Mouse (Mus musculus): ENCODE data around the gene Ccdc183.

Ccdc183 gene

DNA sequence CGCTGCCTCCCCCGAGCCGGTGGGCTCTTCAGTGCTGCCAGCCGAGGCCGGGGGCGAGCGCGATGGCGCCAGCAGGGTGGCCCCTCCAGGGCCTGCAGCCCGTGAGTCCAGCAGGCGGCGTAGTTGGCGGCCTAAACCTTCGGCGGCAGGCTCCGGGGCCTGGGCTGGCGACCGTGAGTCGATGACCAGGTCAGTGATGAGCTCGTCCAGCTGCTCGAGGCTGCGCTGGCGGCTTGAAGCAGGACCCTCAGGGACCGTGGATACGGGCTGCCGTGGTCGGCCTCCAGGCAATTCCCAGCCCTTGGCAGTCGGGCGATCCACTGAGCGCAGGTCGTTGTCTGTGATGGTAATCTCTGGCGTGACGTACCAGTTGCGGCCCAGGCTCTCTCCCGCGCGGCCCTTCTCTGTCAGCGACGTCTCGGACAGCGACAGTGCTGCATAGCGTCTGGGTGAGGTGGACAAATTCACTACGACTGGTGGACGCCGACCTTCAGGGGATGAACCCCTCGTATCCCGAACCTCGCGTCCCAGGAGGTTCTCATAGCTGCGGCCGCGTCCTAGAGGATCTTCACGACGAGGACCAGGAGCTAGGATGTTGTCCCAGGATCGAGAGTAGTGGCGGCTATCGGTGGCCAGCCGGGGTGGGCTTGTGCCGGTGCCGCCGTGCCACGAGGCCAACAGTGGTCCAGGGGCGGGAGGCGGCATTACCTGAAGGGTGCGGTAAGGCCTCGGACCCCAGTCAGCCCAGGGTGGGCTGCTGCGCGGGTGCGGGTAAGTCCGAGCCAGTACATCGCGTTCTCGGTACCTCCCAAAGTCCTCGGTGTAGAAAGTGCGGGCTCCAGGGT is 39.3 kb downstream of the Ccdc183 start:
- DNase-seq (ENCODE audit: low spot score in 2 of 2), result no peak

DNA sequence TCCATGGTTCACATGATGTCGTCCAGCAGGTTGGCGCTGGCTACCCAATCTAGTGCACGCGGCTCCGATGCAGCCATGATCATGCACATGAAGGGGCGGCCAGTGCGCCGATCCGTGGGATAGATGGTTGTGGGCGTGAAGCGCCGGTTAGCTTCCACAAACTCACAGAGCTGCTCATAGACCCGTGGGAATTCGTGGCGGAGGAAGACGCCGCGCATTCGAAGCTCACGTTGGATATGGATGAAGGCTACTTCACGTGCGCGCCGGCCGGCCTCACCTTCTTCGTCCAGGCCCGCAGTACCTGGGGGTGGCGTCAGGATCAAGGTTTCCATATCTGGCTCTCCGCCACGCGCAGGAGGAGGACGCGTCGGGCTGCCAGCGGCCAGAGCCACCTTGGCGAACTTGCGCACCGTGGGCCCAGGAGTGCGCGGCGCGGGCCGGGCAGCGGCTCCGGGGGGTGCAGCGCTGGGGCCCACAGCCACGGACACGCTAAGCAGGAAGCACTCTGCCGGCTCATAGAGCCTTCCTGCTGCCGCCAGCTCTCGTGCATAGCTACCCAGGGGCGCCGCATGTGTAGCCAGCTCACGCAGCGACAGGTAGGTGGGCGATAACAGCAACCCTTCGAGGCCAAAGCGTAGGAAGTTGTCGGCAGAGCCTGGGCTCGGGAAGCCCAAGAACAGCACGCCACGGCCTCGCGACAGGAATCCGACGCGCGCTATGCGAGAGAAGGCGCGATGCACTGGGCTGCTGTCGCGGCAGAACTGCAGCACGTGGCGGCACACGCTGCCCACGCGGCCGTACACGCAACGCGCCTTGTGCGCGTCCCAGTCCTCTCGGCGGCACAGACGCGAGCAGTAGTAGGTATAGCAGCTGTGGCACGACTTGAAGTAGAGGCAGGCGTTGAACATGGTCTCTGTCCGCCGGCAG is 40.2 kb downstream of the Ccdc183 start:
- DNase-seq (ENCODE audit: low spot score in 2 of 2), result no peak

DNA sequence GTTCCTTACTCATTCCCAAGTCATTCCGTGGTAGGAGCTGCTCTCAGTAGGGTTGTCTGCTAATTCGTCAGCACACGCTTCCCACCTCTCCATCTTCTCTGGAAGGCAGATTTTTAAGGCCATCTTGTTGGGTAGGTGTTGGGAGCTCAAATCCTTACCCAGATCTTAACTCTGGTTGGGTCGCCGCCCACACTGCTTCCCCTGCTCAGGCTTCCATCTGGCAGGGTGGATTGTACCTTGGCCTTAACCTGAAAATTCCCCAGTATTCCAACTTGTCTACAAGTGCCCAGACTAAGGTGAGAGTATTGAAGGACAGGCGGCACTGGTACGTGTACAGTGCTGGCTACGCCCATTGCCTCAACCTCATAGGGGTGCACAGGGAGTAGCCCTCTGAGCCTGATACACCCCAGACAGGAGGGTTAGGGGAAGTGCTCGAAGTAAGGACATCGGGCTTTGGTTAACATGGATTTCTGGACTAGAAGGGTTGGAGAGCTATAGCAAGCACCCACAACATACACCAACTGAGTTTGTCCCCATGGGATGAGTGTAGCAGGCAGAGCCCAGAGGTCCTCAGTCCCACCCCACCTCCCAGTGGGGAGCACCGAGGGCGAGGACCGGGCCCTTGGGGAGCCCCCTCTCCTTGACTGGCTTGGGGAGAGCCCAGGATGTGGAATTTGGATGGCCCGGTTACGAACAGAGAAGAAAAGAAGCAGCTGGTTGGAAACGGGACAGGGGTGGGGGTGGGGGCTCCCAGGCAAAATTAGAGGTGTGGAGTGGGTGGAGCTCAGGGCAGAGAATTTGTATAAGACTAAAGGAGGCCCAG is 41.2 kb downstream of the Ccdc183 start:
- no peak for DNase-seq (ENCODE audit: low spot score in 2 of 2)

DNA sequence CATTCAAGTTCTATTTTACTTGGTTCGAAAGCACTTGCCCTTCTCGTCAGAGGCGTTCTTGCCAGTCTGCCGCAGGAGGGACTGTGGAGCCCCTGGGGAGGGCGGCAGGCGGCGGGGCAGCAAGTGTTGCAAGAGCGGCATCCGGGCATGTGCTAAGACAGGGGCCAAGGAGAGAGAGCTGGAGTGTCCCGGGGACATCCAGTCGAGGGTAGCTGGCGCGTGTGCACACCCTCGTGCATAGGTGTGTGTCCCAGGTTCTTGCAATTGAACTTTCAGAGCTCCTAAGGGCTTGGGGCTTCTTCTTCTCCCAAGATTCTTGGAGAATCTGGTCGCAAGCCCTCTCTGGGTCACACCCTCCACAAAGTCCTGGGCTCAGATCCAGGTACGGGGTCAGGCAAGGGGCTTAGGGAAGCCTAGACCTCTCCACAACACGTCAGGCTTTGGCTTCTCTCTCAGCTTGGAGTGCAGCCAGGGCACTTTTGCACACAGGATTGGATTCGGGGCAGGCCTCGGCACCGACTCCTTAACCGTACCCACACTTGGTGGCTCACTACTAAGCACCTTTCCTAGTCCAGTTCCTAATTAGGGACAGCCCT is 41.9 kb downstream of the Ccdc183 start:
- no peak for DNase-seq (ENCODE audit: low spot score in 2 of 2)

DNA sequence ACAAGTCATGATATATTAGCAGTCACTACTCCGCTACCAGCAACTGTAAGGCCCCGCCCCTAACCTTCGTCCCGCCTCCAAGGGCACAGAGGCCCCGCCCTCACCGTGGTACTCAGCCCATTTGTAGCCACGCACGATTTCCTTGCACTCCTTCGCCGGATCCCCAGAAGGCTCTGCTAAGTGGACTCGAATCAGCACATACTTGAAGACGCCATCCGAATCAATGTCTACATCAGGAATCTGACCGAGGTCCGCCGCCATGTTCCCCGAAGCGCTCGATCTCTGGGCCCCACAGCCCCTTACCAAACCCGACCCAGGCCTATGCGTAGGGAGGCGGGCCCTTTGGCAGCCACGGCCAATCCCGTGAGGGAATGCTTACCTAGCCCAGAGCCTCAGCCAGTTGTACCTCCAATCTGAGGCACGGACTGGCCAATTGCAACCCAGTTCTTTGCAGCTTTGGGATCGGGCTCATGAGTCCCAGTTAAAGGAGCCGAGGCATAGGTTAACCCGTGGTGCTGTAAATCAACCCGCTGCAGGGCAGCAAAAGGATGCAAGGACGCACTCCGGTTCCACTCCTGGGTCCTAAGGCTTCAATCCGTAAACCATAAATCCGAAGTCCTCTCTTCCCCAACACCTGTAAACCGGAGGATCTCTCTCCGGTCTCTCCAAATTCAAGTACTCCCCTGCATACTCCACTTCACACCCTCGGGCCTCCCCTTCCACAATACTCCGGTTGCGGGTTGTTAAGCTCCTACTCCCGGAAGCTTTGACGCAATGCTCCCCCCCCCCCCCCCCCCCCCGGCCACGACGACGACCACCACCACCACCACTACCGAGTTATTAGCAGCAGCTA is 42.7 kb downstream of the Ccdc183 start, which contains the start of the genes Mamdc4 and Phpt1:
Mamdc4 (minus strand) TSS at position 267 of the 853 bp plus-strand sequence.
Phpt1 (minus strand) TSS at position 646 of the 853 bp plus-strand sequence.
- DNase-seq (ENCODE audit: low spot score in 2 of 2), result peak; percentile 98 to 99

DNA sequence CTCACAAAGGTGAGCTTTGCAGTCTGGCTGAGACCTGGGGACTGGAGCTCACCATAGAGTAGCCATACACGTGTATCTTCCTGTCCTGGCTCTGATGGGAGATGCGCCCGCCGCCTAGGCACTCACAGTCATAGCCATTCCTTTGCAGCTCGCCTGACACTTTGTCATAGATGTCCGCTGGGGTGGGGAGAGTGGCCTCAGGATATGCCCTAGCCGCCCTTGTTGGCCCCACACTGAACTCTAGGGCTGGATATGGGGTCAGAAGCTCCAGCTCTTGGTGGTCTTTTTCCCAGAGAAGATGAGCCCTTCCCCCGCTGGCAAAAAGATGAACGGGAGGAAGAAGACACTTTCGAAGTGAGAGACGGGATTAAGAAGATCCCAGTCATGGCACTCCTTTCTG is 43.3 kb downstream of the Ccdc183 start:
- DNase-seq (ENCODE audit: low spot score in 2 of 2), result no peak

DNA sequence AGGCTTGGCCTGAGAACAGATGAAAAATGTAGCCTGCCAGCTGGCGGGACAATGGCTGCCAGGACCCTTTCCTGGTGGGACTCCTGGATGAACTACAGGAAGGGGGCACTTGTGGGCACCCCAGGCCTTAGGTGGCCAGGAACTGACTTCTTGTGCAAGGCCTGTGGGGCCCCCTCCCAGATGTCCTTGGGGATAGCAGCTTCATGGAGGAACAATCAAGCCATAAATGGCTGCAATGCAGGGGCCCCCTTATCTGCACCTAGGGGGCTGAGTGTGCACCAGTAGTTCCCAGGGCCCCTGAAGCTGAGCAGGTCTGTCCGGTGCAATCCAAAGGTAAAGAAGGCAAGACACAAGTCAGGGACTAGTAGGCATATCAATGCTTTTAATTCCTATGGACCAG is 44.4 kb downstream of the Ccdc183 start:
- no peak for DNase-seq (ENCODE audit: low spot score in 2 of 2)

DNA sequence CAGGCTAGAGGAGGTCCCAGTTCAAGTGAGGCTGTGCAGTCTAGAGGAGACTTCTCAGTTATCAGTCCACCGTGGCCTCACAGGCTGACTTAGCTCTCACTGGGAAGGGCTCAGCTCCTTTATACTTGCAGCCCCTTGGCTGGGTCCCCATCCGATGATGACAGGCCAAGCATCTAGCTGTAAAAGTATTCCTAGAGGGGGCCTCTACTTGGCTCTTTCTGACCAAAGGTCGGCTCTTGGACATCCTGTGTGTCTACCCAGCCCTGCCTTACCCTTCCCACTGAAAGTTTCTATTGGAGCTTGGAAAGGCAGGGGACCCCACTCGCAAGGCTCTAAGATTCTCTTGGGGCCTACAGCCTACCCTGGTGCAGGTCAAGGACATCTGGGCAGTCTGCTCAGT is 46.3 kb downstream of the Ccdc183 start:
- DNase-seq (ENCODE audit: low spot score in 2 of 2), result no peak

DNA sequence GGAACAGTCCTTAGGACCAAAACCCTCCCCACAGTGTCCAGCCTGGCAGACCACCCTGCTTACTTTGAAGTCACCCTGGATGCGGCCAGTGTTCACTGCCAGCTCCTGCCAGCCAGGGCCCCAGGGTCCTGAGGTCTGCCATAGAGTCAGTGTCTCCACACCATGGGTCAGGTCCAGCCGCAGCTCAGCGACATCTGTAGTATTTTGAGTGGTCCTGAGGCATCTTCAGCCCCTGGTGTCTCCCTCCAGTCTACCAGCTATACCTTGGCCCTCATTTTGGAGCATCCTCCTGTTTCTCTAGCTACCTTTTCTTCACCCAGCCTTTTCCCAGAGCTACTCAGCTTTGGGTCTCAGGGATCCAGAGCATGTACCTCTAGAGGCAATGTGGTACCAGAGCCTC is 48.2 kb downstream of the Ccdc183 start:
- DNase-seq (ENCODE audit: low spot score in 2 of 2), result no peak

DNA sequence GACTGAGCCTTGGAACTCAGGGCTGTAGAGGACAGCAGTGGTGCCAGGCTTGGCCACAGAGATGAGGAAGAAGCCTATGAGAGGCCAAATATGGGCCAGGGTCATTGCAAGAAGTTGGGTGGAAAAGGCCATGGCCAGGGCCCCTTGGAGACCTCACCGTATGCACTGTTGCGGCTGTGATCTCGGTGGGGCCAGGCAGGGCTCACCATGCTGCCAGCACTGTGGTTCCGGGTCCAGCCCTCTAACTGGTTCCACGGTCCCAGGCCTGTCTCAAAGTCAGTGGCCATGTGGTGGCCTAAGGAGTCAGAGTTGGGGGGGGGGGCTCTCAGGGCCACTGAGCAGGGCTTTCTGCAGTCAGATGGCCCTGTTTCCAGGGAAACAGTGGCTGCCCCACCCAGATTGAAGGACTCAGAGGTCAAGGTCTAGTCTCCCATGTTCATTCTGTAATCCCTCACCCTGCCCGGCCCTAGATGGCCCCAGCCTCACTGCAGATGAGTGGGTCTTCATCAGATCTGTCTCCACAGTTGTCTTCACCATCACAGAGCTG is 48.9 kb downstream of the Ccdc183 start:
- DNase-seq (ENCODE audit: low spot score in 2 of 2), result no peak

DNA sequence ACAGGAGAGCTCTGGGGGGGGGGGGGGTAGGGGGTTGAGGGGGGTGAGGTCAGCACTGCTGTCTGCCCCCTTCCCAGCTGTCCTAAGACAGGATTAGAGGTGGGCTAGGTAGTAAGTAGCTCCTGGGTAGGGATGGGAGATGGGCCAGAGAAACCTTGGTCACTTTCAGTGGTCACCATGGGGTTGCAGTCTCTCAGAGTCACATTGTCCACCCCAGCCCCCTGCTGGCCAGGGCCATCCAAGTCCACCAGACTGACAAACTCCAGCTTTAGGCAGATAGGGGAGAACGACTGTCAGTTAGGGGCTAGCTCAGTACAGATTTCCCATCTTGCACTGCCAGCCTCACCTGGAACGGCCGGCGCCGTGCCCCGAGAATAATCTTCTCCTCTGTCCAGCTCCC is 50.9 kb downstream of the Ccdc183 start:
- no peak for DNase-seq (ENCODE audit: low spot score in 2 of 2)

DNA sequence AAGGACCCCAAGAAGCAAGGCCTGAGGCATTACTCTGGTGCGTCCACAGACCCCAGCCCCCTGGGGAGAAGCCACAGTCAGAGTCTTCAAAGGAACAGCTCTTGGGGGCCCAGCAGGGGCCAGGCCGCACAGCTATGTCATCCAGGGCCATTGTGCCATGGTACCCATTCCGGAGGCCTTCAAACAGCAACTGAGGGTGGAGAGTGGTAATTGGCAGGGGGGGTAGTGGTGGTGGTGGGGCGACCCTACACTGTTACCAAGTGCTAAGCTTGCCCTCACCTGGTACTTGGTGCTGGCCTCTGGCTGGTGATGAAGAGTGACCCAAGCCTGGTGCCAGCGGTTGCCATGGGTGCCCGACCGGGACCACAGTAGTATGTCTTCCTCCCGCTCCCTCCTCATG is 51.7 kb downstream of the Ccdc183 start:
- no peak for DNase-seq (ENCODE audit: low spot score in 2 of 2)

DNA sequence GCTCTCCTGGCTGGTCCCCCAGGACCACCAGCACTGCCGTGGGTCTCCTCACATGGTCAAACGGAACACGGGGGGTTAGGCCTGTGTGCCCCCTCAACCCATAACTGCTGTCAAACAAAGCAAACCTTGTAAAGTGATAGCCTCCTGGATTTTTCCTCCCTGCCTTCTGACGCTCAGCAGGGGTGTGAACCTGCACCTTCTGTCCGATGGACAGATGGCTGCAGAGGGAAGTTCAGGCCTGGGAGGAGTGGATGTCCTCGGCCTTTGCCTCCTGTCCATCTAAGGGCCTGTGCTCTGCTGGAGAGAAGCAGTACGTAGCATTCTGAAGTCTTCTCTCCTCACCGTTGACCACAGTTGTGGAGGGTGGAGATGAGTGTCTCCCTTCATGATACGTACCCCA is 55.5 kb downstream of the Ccdc183 start:
- DNase-seq (ENCODE audit: low spot score in 2 of 2), result no peak

DNA sequence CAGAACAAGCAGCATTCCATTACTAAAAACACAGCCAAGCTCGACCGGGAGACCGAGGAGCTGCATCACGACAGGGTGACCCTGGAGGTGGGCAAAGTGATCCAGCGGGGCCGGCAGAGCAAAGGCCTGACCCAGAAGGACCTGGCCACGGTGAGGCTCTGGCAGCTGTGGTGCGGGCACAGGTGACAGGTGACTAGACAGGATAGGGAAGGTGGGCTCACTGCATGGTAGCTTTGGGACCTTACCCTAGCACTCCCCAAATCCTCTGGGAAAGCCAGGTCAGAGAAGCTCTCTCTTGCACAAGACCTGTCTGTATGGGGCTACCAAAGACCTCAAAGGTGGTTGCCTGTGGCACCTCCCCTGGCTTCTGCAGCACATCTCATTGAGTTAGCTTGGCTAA is 56.9 kb downstream of the Ccdc183 start:
- no peak for DNase-seq (ENCODE audit: low spot score in 2 of 2)

DNA sequence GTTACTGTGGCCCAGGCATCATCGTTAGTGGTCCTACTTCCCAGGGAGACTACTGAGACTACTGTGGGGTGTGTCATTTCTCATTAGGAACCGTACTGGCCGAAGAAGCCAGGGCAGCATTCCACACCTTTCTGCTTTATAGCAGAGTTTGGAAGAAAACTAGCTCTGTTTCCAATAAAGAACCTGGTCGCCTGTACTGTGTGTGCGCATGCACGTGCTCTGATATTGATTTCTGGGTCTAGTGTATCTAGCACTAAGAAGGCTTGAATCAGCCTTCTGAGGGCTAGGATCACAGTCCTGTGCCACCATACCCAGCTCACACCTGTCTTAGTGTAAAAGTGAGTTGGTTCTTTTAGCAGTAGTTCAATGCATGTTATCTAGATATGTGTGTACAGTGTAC is 58.7 kb downstream of the Ccdc183 start:
- no peak for DNase-seq (ENCODE audit: low spot score in 2 of 2)
